Mouse (Mus musculus): ENCODE data around the gene Sim1. TPM values are rescaled to one million over a fixed set of nuclear protein-coding genes. Genes with fewer than 3 reads are reported as not detected.

Sim1 gene
- polyA plus RNA-seq, 1 experiment from 2014 or later = not detected

DNA sequence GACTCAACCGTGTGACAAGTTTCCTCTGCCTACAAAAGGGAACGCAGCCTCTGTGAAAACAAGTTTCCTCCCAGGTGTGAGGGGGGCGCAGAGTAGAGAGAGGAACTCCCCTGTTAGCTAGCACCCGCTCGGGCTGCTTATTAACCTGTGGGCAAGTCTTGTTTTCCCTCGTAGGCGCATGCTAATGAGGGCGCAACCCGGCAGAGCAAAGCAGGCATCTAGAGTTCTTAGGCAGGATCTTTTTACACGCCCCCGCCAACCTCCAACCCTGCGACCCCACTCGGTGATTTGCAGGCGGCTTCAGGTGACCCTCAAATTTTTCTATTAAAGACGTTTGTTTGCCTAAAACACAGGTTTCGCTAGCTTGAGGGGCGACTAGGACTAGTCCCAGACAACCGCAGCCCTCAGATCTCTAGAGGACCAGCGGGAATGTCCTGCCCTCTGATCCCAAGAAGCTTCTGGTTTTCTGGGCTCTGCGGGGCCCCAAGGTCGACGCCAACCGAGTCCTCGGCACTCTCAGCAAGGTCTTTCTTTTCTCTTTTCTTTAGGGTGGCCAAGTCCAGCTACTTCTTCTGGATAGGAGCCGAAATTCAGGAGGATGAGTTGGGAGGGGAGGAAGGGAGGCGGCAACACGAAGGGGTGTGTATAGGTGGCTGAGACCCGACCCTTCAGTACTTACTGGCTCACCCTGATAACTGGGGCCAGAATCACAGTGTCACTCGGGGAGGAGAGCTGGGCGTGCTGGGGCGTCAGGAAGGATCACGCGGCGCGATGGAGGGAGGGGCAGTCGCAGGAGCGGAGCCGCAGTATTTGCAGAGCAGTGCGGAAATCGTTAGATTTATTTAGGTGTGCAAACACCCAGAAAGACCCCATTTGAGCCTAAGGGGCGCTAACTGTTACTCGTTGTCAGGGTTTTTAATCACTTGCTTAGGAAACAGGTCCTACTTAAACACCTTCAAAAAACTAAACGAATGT lies 8.5 kb downstream of the Sim1 start:
- no peak for ATAC-seq (ENCODE audit: extremely low read depth, insufficient number of reproducible peaks, low FRiP score, low TSS enrichment)
- Histone ChIP-seq H3K4me1 (peaks cover 9% of the 10 kb centered on the region), H3K9me3 (no peaks in the 10 kb centered on the region), H3K4me3 (peak overlapping the region; percentile 12; the same call in 1 of the 2 replicates), H3K9ac (no peak overlapping the region), H3K27ac (replicated peaks) (no peak overlapping the region), H3K27me3 (replicated peaks) (peaks cover 95% of the 10 kb centered on the region), H3K4me2 (0 out of 2 replicates have a peak overlapping the region, but pooled peaks have one; percentile 2), H3K36me3 (no peaks in the 10 kb centered on the region)
- 1% methylated on average over 43 of the region's 43 CpGs for WGBS

DNA sequence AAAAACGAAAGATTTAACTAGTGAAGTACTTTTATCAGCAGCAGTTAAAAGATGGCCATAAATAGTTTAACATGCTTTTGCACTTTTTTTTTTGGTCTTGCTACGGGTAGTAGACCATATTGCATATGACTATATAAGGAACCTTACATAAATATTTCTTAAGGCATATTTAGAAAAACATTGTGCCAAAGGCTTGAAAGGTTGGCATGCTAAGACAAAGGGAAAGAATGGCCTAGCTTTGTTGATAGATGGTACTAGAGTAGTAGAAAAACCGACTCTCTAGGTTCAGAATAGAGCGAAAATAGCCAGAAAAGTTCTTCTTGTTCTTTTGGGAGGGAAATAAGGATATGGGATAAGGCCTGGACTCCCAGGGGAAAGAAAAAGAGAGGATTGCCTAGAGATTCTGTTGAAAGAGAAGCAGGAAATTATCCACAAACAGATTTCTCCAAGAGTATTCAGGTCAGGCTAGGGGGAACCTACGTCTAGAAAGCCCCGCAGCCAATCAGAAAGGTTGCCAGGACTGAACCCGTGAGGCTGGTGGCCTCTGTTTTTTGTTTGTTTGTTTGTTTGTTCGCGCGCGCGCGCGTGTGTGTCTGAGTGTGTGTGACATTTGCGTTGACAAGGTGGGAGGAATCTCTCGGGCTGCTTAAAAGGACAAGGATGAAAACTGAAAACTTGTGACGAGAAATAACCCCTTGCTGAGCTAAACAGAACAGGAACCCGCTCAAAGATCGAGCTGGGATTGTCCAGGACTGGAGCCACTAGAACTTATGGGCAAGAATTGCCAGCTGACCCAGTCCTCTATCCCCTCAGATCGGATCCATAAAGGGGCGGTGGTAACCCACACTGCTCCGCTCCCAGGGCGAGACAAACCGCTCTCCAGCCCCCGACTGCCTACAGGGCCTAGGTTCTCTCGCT lies 9.6 kb downstream of the Sim1 start:
- no peak overlapping the region for H3K9ac ChIP-seq
- H3K27me3 ChIP-seq (replicated peaks) = peaks cover 95% of the 10 kb centered on the region
- no peaks in the 10 kb centered on the region for H3K9me3 ChIP-seq
- no peak for ATAC-seq (ENCODE audit: extremely low read depth, insufficient number of reproducible peaks, low FRiP score, low TSS enrichment)
- H3K4me1 ChIP-seq = peaks cover 9% of the 10 kb centered on the region
- H3K27ac ChIP-seq (replicated peaks) = no peak overlapping the region
- 4% methylated on average over 26 of the region's 26 CpGs for WGBS
- H3K4me2 ChIP-seq = no peak overlapping the region
- H3K4me3 ChIP-seq = peak overlapping the region; percentile 10; the same call in 1 of the 2 replicates
- H3K36me3 ChIP-seq = no peaks in the 10 kb centered on the region

DNA sequence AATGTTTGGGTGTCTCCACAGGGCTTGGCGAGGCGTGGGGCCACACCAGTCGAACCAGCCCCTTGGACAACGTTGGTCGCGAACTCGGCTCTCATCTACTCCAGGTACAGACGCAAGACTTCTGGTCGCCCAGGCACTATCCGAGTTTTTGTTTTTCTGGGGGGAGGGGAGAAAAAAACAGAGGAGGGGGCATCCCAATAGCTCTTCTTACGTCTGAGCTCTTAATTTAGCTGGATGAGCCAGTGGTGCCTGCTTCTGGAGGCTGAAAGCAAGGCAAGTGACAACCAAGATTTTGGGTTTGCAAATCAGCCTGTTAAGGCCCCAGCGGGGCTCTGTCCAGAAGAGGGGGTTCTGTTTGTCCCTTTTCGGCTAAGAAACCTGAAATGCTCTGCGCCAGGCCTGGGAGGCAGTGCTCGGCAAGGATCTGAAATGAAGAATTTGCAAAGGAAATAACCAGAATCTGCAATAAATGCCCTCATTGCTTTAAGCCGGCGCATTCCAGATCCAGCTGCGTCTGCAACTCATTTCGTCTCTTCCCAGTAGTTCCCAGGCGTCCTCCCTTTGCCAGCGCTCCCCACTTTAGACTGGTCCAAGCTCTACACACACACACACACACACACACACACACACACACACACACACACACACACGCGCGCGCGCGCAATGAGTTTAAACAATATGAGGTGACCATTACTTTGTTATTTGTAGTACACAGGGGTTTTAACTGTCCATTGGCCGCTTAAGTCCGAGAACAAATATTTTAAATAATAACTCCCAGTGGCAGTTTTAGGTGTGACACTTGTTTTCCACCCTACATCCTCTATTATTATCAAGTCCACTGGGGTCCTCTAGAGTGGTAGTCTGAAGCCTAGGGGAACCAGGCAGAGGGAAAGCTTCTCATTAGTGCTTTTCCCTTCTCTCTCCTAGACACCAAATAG lies 10.5 kb downstream of the Sim1 start:
- no peak overlapping the region for H3K27ac ChIP-seq (replicated peaks)
- H3K9ac ChIP-seq = no peak overlapping the region
- H3K9me3 ChIP-seq = no peaks in the 10 kb centered on the region
- peaks cover 9% of the 10 kb centered on the region for H3K4me1 ChIP-seq
- peaks cover 99% of the 10 kb centered on the region for H3K27me3 ChIP-seq (replicated peaks)
- WGBS = 10% methylated on average over 29 of the region's 29 CpGs
- H3K4me3 ChIP-seq = peak overlapping the region; percentile 10; the same call in 1 of the 2 replicates
- H3K36me3 ChIP-seq = no peaks in the 10 kb centered on the region
- no peak overlapping the region for H3K4me2 ChIP-seq
- no peak for ATAC-seq (ENCODE audit: extremely low read depth, insufficient number of reproducible peaks, low FRiP score, low TSS enrichment)

DNA sequence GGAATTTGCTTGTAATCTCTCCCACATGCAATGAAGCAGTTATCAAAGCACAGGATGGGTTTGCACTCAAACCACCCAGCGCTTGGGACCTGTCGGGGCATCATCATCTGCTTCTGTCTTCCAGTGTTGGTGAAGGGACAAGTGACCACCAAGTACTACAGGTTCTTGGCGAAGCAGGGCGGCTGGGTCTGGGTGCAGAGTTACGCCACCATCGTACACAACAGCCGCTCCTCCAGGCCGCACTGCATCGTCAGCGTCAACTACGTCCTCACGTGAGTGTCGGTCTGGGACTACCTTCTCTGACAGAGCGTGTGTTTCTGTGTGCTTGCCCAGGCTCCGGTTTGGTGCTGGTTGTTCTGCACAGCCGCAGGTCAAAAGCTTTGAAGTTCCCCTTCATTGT lies 15.8 kb downstream of the Sim1 start:
- peaks cover 10% of the 10 kb centered on the region for H3K4me1 ChIP-seq
- no peaks in the 10 kb centered on the region for H3K9me3 ChIP-seq
- WGBS = 6% methylated on average over 16 of the region's 16 CpGs
- peak overlapping the region; percentile 34; the same call in 1 of the 2 replicates for H3K9ac ChIP-seq
- ATAC-seq (ENCODE audit: extremely low read depth, insufficient number of reproducible peaks, low FRiP score, low TSS enrichment) = no peak
- no peak overlapping the region for H3K27ac ChIP-seq (replicated peaks)
- H3K4me3 ChIP-seq = peak overlapping the region; percentile 40
- H3K27me3 ChIP-seq (replicated peaks) = peaks cover 78% of the 10 kb centered on the region
- H3K4me2 ChIP-seq = peak overlapping the region; percentile 68
- H3K36me3 ChIP-seq = no peaks in the 10 kb centered on the region

DNA sequence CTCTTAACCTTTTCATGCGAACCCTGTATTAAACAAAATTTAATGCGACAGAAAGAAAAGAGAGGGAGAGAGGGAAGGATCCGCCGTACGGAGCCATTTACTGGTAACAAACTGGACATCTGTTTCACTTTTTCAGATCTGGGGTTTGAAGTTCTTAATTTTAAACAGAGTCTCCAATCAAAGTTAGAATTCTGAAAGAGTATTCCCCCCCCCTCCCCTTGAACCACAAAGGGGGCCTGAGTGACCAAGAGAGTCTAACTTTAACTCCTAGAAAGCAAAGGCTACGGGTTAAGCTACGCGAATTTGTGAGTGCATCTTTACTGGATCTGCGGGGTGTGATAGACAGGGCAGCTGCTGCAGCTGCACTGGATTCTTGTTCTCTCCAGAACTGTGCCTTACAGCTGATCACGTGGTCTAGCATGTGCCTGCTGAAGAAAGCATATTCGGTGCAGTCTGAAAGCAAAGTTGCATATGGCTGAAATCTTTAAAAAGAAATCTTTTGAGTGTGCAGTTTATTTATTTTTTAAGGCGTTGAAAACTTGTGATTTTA lies 16.4 kb downstream of the Sim1 start:
- no peak overlapping the region for H3K27ac ChIP-seq (replicated peaks)
- H3K9ac ChIP-seq = peak overlapping the region; percentile 34; the same call in 1 of the 2 replicates
- H3K27me3 ChIP-seq (replicated peaks) = peaks cover 74% of the 10 kb centered on the region
- peak overlapping the region; percentile 40 for H3K4me3 ChIP-seq
- no peaks in the 10 kb centered on the region for H3K9me3 ChIP-seq
- H3K36me3 ChIP-seq = no peaks in the 10 kb centered on the region
- H3K4me2 ChIP-seq = peak overlapping the region; percentile 68
- no peak for ATAC-seq (ENCODE audit: extremely low read depth, insufficient number of reproducible peaks, low FRiP score, low TSS enrichment)
- H3K4me1 ChIP-seq = peaks cover 10% of the 10 kb centered on the region
- 8% methylated on average over 12 of the region's 12 CpGs for WGBS

DNA sequence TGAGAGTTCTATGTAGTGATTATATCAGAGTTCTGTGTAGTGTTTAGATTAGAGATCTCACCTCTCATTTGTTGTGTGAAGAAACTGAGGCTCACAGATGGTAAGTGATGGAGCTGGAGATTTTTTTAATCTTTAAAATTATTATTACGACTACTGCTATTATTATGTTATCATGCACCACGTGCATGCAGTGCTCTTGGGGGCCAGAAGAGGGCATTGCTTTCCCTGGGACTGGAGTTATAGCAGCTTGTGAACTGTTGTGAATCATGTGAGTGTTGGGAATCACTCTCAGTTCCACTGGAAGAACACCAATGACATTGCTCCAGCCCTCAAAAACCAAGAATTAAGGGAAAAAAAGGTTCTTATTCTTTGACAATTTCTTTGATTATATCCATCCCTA lies 21.1 kb downstream of the Sim1 start:
- H3K9me3 ChIP-seq = no peaks in the 10 kb centered on the region
- 39% methylated on average over 2 of the region's 2 CpGs for WGBS
- H3K27ac ChIP-seq (replicated peaks) = no peak overlapping the region
- H3K9ac ChIP-seq = no peak overlapping the region
- H3K4me2 ChIP-seq = no peak overlapping the region
- H3K36me3 ChIP-seq = no peaks in the 10 kb centered on the region
- H3K27me3 ChIP-seq (replicated peaks) = peaks cover 29% of the 10 kb centered on the region
- peaks cover 6% of the 10 kb centered on the region for H3K4me1 ChIP-seq
- H3K4me3 ChIP-seq = no peak overlapping the region
- ATAC-seq (ENCODE audit: extremely low read depth, insufficient number of reproducible peaks, low FRiP score, low TSS enrichment) = no peak

DNA sequence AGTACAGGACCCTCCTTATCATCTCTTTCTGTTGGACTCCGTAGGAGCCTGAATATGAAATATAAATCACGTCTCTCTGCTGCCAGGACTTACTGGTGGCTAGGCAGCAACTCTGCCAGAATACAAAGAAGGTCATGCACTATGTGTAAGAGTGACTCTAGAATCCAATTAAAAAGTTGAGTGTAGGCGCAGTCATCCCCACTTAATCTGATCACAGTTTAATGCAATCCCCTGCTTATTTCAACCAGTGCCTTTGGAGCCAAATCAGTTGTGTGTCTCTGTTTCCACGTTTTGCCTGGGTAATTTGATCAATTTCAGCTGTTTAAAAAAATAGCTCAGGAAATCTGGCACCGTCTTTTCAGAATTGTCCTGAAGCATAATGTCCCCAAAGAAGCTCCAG lies 34.7 kb downstream of the Sim1 start:
- Histone ChIP-seq H3K27ac (replicated peaks) (no peak overlapping the region), H3K9me3 (no peaks in the 10 kb centered on the region), H3K36me3 (no peaks in the 10 kb centered on the region), H3K9ac (no peak overlapping the region), H3K27me3 (replicated peaks) (no peaks in the 10 kb centered on the region), H3K4me3 (no peak overlapping the region), H3K4me1 (no peaks in the 10 kb centered on the region), H3K4me2 (no peak overlapping the region)
- ATAC-seq (ENCODE audit: extremely low read depth, insufficient number of reproducible peaks, low FRiP score, low TSS enrichment) = no peak
- 62% methylated on average over 5 of the region's 5 CpGs for WGBS

DNA sequence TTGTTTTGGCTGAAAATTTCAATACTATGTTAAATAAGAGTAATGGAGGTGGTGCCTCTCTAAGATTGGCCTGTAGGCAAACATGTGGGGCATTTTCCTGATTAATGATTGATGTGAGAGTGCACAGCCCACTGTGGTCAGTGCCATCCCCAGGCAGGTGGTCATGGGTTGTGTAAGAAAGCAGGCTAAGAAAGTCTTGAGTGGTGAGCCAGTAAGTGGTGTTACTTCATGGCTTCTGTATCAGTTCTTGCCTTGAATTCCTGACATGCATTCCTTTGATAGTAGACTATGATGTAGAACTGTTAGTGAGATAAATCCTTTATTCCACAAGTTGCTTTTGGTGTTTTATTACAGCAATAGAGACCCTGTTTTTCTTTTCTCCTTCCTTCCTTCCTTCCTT lies 41.1 kb downstream of the Sim1 start:
- ATAC-seq (ENCODE audit: extremely low read depth, insufficient number of reproducible peaks, low FRiP score, low TSS enrichment) = no peak
- H3K27me3 ChIP-seq (replicated peaks) = no peaks in the 10 kb centered on the region
- H3K36me3 ChIP-seq = no peaks in the 10 kb centered on the region
- no peak overlapping the region for H3K27ac ChIP-seq (replicated peaks)
- no peak overlapping the region for H3K4me2 ChIP-seq
- no peak overlapping the region for H3K4me3 ChIP-seq
- H3K9me3 ChIP-seq = no peaks in the 10 kb centered on the region
- no peaks in the 10 kb centered on the region for H3K4me1 ChIP-seq
- H3K9ac ChIP-seq = no peak overlapping the region

DNA sequence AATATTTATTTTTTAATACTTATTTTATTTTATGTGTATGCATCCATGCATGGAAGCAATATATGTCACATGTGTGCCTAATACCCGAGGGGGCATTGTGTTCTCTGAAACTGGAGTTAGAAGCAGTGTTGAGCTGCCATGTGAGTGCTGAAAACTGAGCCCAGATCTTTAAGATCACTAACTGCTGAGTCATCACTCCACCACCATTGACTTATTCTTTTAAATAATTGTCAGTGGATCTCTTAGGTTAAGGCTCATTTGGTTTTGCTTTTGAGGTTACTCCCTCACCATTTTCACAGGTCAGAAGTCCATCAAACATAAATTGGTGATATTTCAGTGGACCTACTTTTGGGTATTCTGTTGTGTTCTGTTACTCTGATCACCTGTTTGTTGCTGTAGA lies 79.1 kb downstream of the Sim1 start:
- 50% methylated on average over 1 of the region's 1 CpGs for WGBS
- Histone ChIP-seq H3K4me2 (no peak overlapping the region), H3K27me3 (replicated peaks) (no peaks in the 10 kb centered on the region), H3K4me3 (no peak overlapping the region), H3K9ac (no peak overlapping the region), H3K4me1 (no peaks in the 10 kb centered on the region), H3K27ac (replicated peaks) (no peak overlapping the region), H3K9me3 (no peaks in the 10 kb centered on the region), H3K36me3 (no peaks in the 10 kb centered on the region)
- no peak for ATAC-seq (ENCODE audit: extremely low read depth, insufficient number of reproducible peaks, low FRiP score, low TSS enrichment)

DNA sequence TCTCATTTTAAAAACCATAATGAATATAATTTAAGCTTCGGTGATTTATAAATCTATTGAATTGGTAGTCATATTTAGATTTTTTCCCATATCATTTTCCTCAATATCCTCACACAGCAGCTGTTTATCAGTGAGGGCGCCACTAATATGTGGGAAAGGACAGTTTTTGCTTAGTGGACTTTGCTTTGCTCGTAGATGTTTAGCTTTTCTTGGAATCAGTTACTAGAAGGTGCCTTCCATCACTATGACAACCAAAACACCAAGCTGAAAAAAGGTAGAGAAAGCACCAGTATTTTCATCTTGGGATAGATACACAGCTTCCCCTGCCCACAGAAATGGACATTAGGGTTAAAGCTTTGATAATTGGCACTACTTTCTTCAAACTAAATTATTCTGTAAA lies 87.3 kb downstream of the Sim1 start:
- Histone ChIP-seq H3K27me3 (replicated peaks) (no peaks in the 10 kb centered on the region), H3K9me3 (no peaks in the 10 kb centered on the region), H3K9ac (no peak overlapping the region), H3K4me2 (no peak overlapping the region), H3K27ac (replicated peaks) (no peak overlapping the region), H3K4me1 (no peaks in the 10 kb centered on the region), H3K4me3 (no peak overlapping the region), H3K36me3 (no peaks in the 10 kb centered on the region)
- no peak for ATAC-seq (ENCODE audit: extremely low read depth, insufficient number of reproducible peaks, low FRiP score, low TSS enrichment)
- WGBS = 76% methylated on average over 3 of the region's 3 CpGs

Data from heart, embryonic 13.5 days (tissue).